Mouse (Mus musculus) heart, embryonic 12.5 days (tissue): ENCODE data around the gene Htr1d. TPM values are rescaled to one million over a fixed set of nuclear protein-coding genes. Genes with fewer than 3 reads are reported as not detected.

Source experiments
- ATAC-seq: fragments of 200-750 bp; cut with Nextera tagmentation; 2 replicates; pipeline ENCODE4 v1.8.0; 2017; ENCODE audit warnings: moderate TSS enrichment, moderate library complexity; ENCODE audit not compliant: insufficient number of reproducible peaks, low FRiP score
- H3K27ac ChIP-seq: fragments of 300-500 bp; sonication (generic); 2 replicates; pipeline ENCODE4 v1.5.1; 2016; ENCODE audit warnings: mild to moderate bottlenecking, moderate library complexity; ENCODE audit not compliant: poor library complexity, severe bottlenecking
- H3K27me3 ChIP-seq: fragments of 300-500 bp; sonication (generic); replicated peaks from 2 replicates; pipeline ENCODE4 v1.6.1; 2016; ENCODE audit warnings: mild to moderate bottlenecking, moderate library complexity
- H3K36me3 ChIP-seq: fragments of 300-500 bp; sonication (generic); 2 replicates; pipeline ENCODE4 v1.6.1; 2016; ENCODE audit warnings: mild to moderate bottlenecking, moderate library complexity
- H3K4me1 ChIP-seq: fragments of 300-500 bp; sonication (generic); replicated peaks from 2 replicates; pipeline ENCODE4 v1.6.1; 2016; ENCODE audit warnings: mild to moderate bottlenecking
- H3K4me2 ChIP-seq: fragments of 300-500 bp; sonication (generic); 2 replicates; pipeline ENCODE4 v1.6.1; 2016; ENCODE audit warnings: mild to moderate bottlenecking, moderate library complexity
- H3K4me3 ChIP-seq: fragments of 300-500 bp; sonication (generic); 2 replicates; pipeline ENCODE4 v1.5.1; 2016; ENCODE audit warnings: mild to moderate bottlenecking
- H3K9ac ChIP-seq: fragments of 300-500 bp; sonication (generic); 2 replicates; pipeline ENCODE4 v1.6.1; 2016; ENCODE audit warnings: mild to moderate bottlenecking, moderate library complexity
- H3K9me3 ChIP-seq: fragments of 300-500 bp; sonication (generic); replicated peaks from 2 replicates; pipeline ENCODE4 v1.6.1; 2016; ENCODE audit warnings: mild to moderate bottlenecking, moderate library complexity
- WGBS: fragments of 180-500 bp; shearing (Covaris S2); methylation state at CpG from one replicate; pipeline ENCODE4 v1.1.7; 2016; 5-methylcytosine and 5-hydroxymethylcytosine counted together
- polyA plus RNA-seq: library from polyadenylated mRNA; unstranded; fragments of >200 nt; fragmentation: Nextera tagmentation; extraction: Ambion mirVana; gene quantifications from 2 replicates; pipeline ENCODE4 v1.2.1, GENCODE M21; 2016

Gene Htr1d
- polyA plus RNA-seq, 1 experiment from 2014 or later: 0.08 TPM

GRCm38 (mm10) chr4:136424120-136424999 is 1.0 kb downstream of the Htr1d start:
- Histone ChIP-seq H3K9ac (peak overlapping the region; percentile 65), H3K4me1 (peaks cover 13% of the 10 kb centered on the region), H3K27ac (no peak overlapping the region), H3K4me3 (peak overlapping the region; percentile 52), H3K27me3 (peaks cover 67% of the 10 kb centered on the region), H3K36me3 (no peaks in the 10 kb centered on the region), H3K4me2 (peak overlapping the region; percentile 92), H3K9me3 (no peaks in the 10 kb centered on the region)
- ATAC-seq: 0 out of 2 replicates have a peak, but pooled peaks have one; percentile 24
- WGBS: 2% methylated on average over 60 of the region's 70 CpGs

- Histone ChIP-seq H3K4me1 (peaks cover 13% of the 10 kb centered on the region), H3K4me2 (peak overlapping the region; percentile 92), H3K4me3 (peak overlapping the region; percentile 52), H3K36me3 (no peaks in the 10 kb centered on the region), H3K27ac (no peak overlapping the region), H3K9ac (peak overlapping the region; percentile 65; the same call in 1 of the 2 replicates), H3K27me3 (peaks cover 61% of the 10 kb centered on the region), H3K9me3 (no peaks in the 10 kb centered on the region)
- 2% methylated on average over 15 of the region's 15 CpGs for WGBS
- ATAC-seq: no peak
These were observed 1.6 kb downstream of the Htr1d start for GRCm38 (mm10) chr4:136425000-136425288.

- 0 out of 2 replicates have a peak overlapping the region, but pooled peaks have one; percentile 13 for H3K27ac ChIP-seq
- no peaks in the 10 kb centered on the region for H3K9me3 ChIP-seq
- ATAC-seq: 0 out of 2 replicates have a peak, but pooled peaks have one; percentile 52
- no peak overlapping the region for H3K9ac ChIP-seq
- 29% methylated on average over 11 of the region's 11 CpGs for WGBS
- peaks cover 6% of the 10 kb centered on the region for H3K27me3 ChIP-seq
- H3K4me3 ChIP-seq: no peak overlapping the region
- peak overlapping the region; percentile 25; the same call in 1 of the 2 replicates for H3K4me2 ChIP-seq
- no peaks in the 10 kb centered on the region for H3K36me3 ChIP-seq
- H3K4me1 ChIP-seq: peaks cover 15% of the 10 kb centered on the region
These were observed 7.5 kb downstream of the Htr1d start for GRCm38 (mm10) chr4:136430609-136431375.

GRCm38 (mm10) chr4:136431376-136431693 is 8.0 kb downstream of the Htr1d start:
- Histone ChIP-seq H3K4me1 (peaks cover 15% of the 10 kb centered on the region), H3K36me3 (no peaks in the 10 kb centered on the region), H3K4me3 (no peak overlapping the region), H3K9ac (no peak overlapping the region), H3K27me3 (peaks cover under 1% of the 10 kb centered on the region; the same call in 1 of the 2 replicates), H3K4me2 (no peak overlapping the region), H3K27ac (0 out of 2 replicates have a peak overlapping the region, but pooled peaks have one; percentile 13), H3K9me3 (no peaks in the 10 kb centered on the region)
- WGBS: 4% methylated on average over 3 of the region's 3 CpGs
- ATAC-seq: no peak

GRCm38 (mm10) chr4:136434029-136434428 is 10.7 kb downstream of the Htr1d start:
- Histone ChIP-seq H3K27me3 (no peaks in the 10 kb centered on the region), H3K4me3 (no peak overlapping the region), H3K27ac (no peak overlapping the region), H3K9ac (no peak overlapping the region), H3K9me3 (no peaks in the 10 kb centered on the region), H3K36me3 (no peaks in the 10 kb centered on the region), H3K4me1 (peaks cover 21% of the 10 kb centered on the region), H3K4me2 (no peak overlapping the region)
- WGBS: 76% methylated on average over 4 of the region's 4 CpGs
- no peak for ATAC-seq

- Histone ChIP-seq H3K9me3 (no peaks in the 10 kb centered on the region), H3K4me3 (no peak overlapping the region), H3K27me3 (no peaks in the 10 kb centered on the region), H3K9ac (no peak overlapping the region), H3K4me2 (no peak overlapping the region), H3K27ac (no peak overlapping the region), H3K36me3 (no peaks in the 10 kb centered on the region), H3K4me1 (0 out of 2 replicates have a peak, but pooled peaks cover 15% of the 10 kb centered on the region)
- no peak for ATAC-seq
- 62% methylated on average over 4 of the region's 4 CpGs for WGBS
These were observed 15.8 kb downstream of the Htr1d start for GRCm38 (mm10) chr4:136439106-136439505.

- H3K36me3 ChIP-seq: no peaks in the 10 kb centered on the region
- WGBS: 50% methylated on average over 15 of the region's 15 CpGs
- ATAC-seq: no peak
- H3K4me2 ChIP-seq: 0 out of 2 replicates have a peak overlapping the region, but pooled peaks have one; percentile 2
- H3K4me1 ChIP-seq: 0 out of 2 replicates have a peak, but pooled peaks cover 15% of the 10 kb centered on the region
- no peaks in the 10 kb centered on the region for H3K9me3 ChIP-seq
- no peak overlapping the region for H3K27ac ChIP-seq
- no peak overlapping the region for H3K4me3 ChIP-seq
- no peaks in the 10 kb centered on the region for H3K27me3 ChIP-seq
- no peak overlapping the region for H3K9ac ChIP-seq
These were observed 18.2 kb downstream of the Htr1d start for GRCm38 (mm10) chr4:136441354-136442043.

GRCm38 (mm10) chr4:136444561-136444960 is 21.2 kb downstream of the Htr1d start:
- WGBS: 62% methylated on average over 4 of the region's 4 CpGs
- no peak overlapping the region for H3K27ac ChIP-seq

GRCm38 (mm10) chr4:136449795-136450194 is 26.5 kb downstream of the Htr1d start:
- Histone ChIP-seq H3K9me3 (no peaks in the 10 kb centered on the region), H3K4me2 (no peak overlapping the region), H3K27ac (no peak overlapping the region), H3K4me3 (no peak overlapping the region), H3K36me3 (no peaks in the 10 kb centered on the region), H3K9ac (no peak overlapping the region), H3K27me3 (no peaks in the 10 kb centered on the region), H3K4me1 (peaks cover 11% of the 10 kb centered on the region)
- no peak for ATAC-seq
- 78% methylated on average over 5 of the region's 5 CpGs for WGBS

More at GRCm38 (mm10) chr4:136444561-136444960, 21.2 kb downstream of the Htr1d start:
- ATAC-seq: no peak
- Histone ChIP-seq H3K4me3 (no peak overlapping the region), H3K27me3 (no peaks in the 10 kb centered on the region), H3K4me1 (0 out of 2 replicates have a peak, but pooled peaks cover 7% of the 10 kb centered on the region), H3K9me3 (no peaks in the 10 kb centered on the region), H3K36me3 (no peaks in the 10 kb centered on the region), H3K4me2 (no peak overlapping the region), H3K9ac (no peak overlapping the region)

GRCm38 (mm10) chr4:136450271-136450670 is 26.9 kb downstream of the Htr1d start:
- peaks cover 15% of the 10 kb centered on the region for H3K4me1 ChIP-seq
- H3K9ac ChIP-seq: no peak overlapping the region
- no peaks in the 10 kb centered on the region for H3K9me3 ChIP-seq
- no peak overlapping the region for H3K4me3 ChIP-seq
- no peak overlapping the region for H3K4me2 ChIP-seq
- no peaks in the 10 kb centered on the region for H3K36me3 ChIP-seq
- no peak for ATAC-seq
- 55% methylated on average over 4 of the region's 4 CpGs for WGBS
- no peaks in the 10 kb centered on the region for H3K27me3 ChIP-seq
- H3K27ac ChIP-seq: no peak overlapping the region
